Mouse (Mus musculus) kidney, postnatal 10 days (tissue): Measurements from ENCODE around the gene Uba1.

ENCODE experiments used
- DNase-seq: peaks from one replicate; pipeline ENCODE4 v3.0.0; 2021; ENCODE audit warnings: mixed read lengths

The Uba1 gene

GRCm38 (mm10) chrX:20730048-20730447 is 71.9 kb downstream of the Uba1 start:
- peak; percentile 6 for DNase-seq
